Mouse (Mus musculus) regulatory T cell (primary cell): ENCODE measurements around the gene Stard3.

ENCODE experiments used
- in situ Hi-C: fragments of 300-600 bp; cut with MboI, MseI; formaldehyde crosslinking; loops from one replicate; pipeline ENCODE4 v1.15.1; 2025; ENCODE audit warnings: high pct_unique_total_duplicates

The Stard3 gene

DNA sequence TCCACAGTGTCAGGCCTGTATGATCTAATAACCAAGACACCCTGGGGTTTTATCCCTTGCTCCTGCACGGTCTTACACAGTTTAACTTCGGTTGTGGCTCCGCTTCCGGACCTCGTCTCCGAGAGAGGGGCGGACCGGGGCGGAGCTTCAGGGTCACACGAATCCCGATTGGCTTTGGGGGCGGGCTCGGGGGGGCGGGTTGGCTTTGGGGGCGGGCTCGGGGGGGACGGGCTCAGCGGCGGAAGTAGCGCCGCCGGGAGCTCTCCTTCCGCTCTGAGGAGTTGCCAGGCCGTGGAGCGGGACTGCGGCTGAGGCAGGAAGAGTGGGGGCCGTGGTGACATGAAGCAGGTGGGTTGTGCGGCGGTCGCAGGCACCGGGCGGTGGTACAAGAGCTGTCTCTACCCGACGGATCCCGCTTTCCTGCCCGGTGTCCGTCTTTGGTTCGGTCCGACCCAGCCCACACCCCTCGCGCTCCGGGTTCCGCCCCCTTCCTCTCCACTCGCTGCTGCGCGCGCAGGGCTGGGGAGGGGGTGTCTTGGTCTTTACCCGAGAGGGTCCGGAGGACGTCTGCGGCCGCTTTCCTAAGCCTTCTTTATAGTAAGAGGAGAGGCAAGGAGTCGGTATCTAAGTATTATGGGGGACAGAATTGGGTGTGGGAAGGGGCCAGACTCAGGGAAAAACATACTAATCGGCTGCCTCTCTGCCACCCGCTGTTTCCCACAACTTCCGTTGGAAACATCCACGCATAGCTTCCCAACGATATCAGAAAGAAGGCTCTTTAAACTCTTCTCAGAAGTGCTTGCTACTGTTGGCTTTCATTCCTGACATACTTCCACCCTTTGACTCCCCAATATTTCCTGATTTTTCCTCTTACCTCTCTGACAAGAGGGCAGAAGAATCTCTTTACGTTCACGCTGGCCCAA lies at the start of gene Stard3:
Gene Stard3, plus strand, starts transcription at position 208 of the 923 bp plus-strand sequence.
- in situ Hi-C loops: no loop called here

GRCm38 (mm10) chr11:98313790-98314323 lies 44.3 kb upstream of the Stard3 start:
- in situ Hi-C loops: no loop called here

- in situ Hi-C loops: no loop called here
These were observed 40.7 kb upstream of the Stard3 start for GRCm38 (mm10) chr11:98317479-98317878.

- in situ Hi-C loops: no loop called here
These were observed 39.6 kb upstream of the Stard3 start for GRCm38 (mm10) chr11:98318421-98319116.

DNA sequence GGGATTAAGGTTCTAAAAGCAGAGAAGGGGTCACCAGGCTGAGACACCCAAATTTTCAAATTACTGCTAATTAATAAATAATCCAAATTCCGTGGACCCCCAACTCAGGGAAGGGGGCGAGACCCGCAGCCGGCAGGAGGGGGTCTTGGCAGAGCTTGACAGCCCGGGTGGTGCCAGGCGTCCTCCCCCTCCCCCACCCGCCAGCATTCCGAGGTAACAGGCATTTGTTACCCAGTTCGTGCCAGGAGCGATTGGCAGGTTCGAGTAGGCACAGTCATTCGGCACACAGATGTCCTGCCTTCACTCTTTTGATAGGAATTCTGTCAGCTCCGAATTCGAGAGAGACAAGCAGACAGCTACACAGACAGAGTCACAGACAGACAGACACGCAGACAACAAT lies 39.0 kb upstream of the Stard3 start:
- in situ Hi-C loops: no loop called here

DNA sequence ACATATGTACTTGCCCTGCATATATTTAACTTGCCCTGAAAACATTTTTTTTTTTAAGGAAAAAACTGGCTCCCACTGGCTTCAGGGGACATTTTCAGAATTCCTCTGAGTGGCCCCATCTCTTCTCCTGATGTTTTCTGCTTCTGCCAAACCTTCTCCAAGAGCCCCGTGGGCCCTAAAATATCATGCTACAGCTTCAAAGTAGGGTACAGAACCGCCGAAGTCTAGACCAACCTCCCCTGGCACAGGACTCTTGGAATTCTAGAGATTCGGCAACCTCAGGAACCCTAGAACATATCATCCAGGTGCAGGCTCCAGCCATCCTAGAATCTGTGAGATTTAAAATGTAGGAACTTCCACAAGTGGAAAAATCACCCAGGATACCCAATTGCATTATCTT lies 38.6 kb upstream of the Stard3 start:
- in situ Hi-C loops: no loop called here

GRCm38 (mm10) chr11:98319944-98320343 lies 38.2 kb upstream of the Stard3 start:
- in situ Hi-C loops: loop anchor here (10.0 kb wide), 1 partner anchor 905 kb away; the partner anchor contains the start of gene Arhgap23

- in situ Hi-C loops: loop anchor here (10.0 kb wide), 1 partner anchor 906 kb away; the partner anchor contains the start of gene Arhgap23
These were observed 37.8 kb upstream of the Stard3 start for GRCm38 (mm10) chr11:98320381-98320780.

- in situ Hi-C loops: loop anchor here (10.0 kb wide), 1 partner anchor 906 kb away; the partner anchor contains the start of gene Arhgap23
These were observed 37.1 kb upstream of the Stard3 start for GRCm38 (mm10) chr11:98320806-98321676.

DNA sequence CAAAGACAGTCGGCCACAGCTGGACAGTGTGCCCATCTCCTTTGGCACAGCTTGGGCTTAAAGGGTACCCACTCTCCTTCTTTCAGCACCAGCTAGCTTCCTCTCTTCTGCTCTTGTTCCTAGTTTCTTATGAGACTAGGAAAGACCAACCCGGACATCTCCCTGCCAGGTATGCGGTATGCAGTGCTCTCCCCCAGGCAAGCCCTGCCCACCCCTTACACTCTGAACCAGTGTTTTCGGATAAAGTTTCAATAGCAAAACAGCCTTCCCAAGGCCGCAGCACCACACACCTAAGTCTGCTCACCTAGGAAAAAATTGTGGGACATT lies 36.5 kb upstream of the Stard3 start:
- in situ Hi-C loops: loop anchor here (10.0 kb wide), 1 partner anchor 907 kb away; the partner anchor contains the start of gene Arhgap23

GRCm38 (mm10) chr11:98322159-98322558 lies 36.0 kb upstream of the Stard3 start:
- in situ Hi-C loops: loop anchor here (10.0 kb wide), 1 partner anchor 907 kb away; the partner anchor contains the start of gene Arhgap23

DNA sequence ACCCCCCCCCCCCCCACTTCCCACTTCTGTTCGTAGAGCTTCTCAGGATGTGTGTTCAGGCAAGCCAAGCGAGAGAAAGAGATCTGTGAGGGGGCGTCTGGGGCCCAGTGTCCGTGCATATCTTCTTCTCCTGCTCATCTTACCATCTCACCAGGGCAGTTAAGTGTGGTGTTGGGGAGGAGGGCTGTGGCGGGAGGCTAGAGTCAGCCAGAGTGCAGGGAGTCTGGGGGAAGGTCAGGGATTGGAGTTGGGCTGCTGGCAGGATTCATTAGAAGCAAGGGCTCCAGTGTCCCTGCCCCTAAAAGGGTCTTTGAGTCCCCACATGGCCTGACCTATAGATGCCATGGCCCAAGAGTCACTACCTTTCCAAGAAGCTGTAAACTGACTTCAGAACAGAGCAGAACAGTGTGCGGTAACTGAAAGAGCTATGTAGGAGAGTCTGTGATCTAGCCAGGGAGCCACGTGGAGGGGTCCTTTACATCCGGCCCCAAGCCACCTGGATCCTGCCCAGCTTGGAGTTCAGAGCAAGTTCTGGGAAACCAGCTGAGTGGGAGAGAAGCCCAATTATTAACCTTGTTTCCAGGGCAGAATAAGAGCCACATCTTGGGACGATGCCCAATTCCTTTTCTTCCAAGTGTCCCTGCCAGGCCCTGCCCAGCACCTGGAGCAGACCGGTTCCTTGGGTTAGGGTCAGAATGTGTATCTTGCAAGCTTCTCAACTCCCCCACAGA lies 34.9 kb upstream of the Stard3 start:
- in situ Hi-C loops: loop anchor here (10.0 kb wide), 1 partner anchor 908 kb away; the partner anchor contains the start of gene Arhgap23

DNA sequence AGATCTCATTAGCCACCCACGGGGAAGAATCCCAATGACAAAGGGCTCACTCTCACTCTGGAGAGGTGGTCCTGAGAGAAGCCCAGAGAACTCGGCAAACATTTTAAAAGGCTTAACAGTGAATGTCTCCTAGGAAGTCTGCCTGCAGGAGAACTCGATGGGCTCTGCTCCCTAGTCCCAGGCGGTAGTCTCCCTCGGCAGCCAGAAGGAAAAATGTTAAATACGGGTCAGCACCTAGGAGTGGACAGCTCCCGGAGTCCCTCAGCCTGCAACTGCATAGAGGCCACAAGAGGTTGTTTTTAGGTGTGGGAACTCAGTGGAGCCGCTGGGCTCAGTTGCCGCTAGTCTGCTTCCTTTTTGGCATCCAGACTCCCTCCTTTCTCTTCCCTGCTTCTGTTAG lies 34.2 kb upstream of the Stard3 start:
- in situ Hi-C loops: loop anchor here (10.0 kb wide), 1 partner anchor 909 kb away; the partner anchor contains the start of gene Arhgap23

DNA sequence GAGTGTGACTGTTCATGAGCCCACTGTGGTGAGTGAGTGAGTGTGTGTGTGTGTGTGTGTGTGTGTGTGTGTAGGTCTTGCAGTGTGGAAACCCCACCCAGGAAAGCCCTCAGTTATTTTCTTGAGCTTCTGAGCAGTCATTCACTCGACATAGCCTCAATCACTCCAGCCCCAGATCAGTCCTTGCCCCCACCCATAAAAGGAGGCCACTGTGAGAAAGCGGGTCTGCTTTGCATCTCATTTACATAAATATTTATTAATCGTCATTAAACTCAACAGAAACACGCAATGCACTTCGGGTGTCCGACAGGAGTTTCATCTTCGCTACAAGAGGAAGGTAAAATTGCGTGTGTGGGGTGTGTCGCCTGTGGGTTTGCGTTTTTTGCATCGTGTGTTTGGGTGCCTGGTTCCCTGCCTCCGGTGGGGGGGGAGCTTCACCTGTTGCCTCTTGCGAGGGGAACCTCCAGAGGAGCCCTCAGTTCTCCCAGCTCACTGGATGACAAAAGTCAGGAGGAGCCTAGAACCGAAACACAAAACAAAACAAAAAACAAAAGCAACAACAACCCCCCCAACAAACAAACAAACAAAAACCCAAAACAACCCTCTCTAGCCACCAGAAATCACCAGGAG lies 32.9 kb upstream of the Stard3 start:
- in situ Hi-C loops: loop anchor here (10.0 kb wide), 1 partner anchor 911 kb away; the partner anchor contains the start of gene Arhgap23

- in situ Hi-C loops: loop anchor here (10.0 kb wide), 1 partner anchor 911 kb away; the partner anchor contains the start of gene Arhgap23
These were observed 32.3 kb upstream of the Stard3 start for GRCm38 (mm10) chr11:98325821-98326218.

DNA sequence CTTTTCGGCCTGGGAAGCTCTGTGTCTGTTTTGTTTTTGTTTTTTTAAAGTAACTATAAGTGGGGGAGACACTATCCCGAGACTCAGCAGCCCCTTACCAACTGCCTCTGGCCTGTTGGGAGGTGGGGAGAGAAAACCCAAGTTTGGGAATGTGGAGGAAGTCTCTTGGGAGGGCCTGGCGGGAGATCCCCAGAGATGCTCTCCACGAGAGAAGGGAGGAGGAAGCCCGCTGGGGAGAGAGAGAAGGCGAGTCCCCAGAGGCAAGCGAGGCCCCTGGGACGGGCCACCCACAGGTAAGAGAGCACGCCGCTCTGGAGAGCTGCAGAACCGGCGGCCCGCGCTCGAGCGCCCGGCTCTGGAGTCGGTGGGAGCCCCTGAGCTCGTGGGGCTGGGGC lies 31.4 kb upstream of the Stard3 start:
- in situ Hi-C loops: loop anchor here (10.0 kb wide), 1 partner anchor 912 kb away; the partner anchor contains the start of gene Arhgap23

DNA sequence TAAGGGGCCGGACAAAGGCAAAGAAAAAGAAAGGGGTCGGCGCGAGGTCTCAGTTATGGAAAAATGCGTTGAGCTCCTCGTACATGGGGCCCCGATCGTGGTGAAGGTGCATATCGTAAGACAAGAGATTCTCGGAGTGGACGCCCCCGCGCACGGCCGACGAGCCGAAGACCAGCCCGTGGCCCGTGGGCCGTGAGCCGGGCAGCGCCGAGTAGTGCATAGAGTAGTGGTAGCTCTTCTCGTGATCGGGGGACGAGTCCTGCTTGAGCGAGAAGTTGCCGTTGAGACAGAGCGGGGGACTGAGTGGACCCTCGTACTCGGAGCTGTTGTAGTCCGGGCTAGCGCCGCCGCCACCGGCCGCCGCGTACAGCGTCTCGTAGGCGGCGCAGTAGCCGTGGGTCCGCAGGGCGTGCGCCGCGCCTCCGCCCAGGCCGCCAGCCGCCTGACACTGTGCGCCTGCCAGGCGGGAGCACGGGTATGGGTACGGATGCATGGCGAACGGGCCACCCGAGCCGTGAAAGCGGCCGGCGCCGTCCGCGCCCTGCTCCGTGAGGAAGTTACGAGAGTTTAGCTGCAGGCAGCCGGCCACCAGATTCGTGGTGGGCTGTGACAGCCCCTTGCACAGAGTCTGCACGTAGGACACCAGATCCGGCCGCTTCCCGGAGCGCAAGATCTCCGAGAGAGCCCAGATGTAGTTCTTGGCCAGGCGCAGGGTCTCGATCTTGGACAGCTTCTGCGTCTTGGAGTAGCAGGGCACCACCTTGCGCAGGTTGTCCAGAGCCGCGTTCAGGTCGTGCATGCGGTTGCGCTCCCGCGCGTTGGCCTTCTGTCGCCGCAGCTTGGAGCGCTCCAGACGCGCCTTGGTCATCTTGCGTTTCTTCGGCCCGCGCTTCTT lies 30.8 kb upstream of the Stard3 start:
- in situ Hi-C loops: loop anchor here (10.0 kb wide), 1 partner anchor 913 kb away; the partner anchor contains the start of gene Arhgap23

DNA sequence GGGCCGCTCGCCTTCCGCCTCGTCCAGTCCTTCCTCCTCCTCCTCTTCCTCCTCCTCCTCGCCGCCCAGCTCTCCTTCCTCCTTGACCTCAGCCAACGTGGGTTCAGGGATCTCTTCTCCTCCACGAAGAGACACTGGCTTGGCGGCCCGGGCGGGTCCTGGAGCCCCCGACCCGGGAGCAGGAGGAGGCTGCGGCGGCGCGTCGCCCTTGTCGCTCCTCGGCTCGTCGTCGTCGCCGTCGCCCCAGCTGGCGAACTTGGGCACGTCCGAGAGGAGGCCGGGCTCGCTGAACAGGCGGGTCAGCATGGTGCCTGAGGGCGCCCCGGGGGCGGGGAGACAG lies 30.2 kb upstream of the Stard3 start:
- in situ Hi-C loops: loop anchor here (10.0 kb wide), 1 partner anchor 913 kb away; the partner anchor contains the start of gene Arhgap23
